Mouse (Mus musculus): ENCODE results near the gene Bach1.

The Bach1 gene

GRCm38 (mm10) chr16:87661636-87662035 lies 37.1 kb upstream of the Bach1 start:
- Histone ChIP-seq H3K9me3 (ENCODE audit: low read length) (no peaks in the 10 kb centered on the region), H3K27me3 (ENCODE audit: insufficient read depth, low read length) (peaks cover 18% of the 10 kb centered on the region), H3K4me1 (replicated peaks; ENCODE audit: low read depth, low read length) (peaks cover 6% of the 10 kb centered on the region), H3K36me3 (ENCODE audit: insufficient read depth, low read length) (no peaks in the 10 kb centered on the region), H3K4me3 (replicated peaks; ENCODE audit: low read length) (no peak overlapping the region)
- TF ChIP-seq NANOG (IDR thresholded peaks at IDR 0.05; ENCODE audit: borderline replicate concordance, low read length) (no peak), POU5F1 (IDR thresholded peaks at IDR 0.05; ENCODE audit: borderline replicate concordance, low read length) (no peak), CTCF (conservative IDR thresholded peaks at IDR 0.05; ENCODE audit: low read length) (no peak)

GRCm38 (mm10) chr16:87662528-87662927 lies 36.2 kb upstream of the Bach1 start:
- Histone ChIP-seq H3K9me3 (ENCODE audit: low read length) (no peaks in the 10 kb centered on the region), H3K36me3 (ENCODE audit: insufficient read depth, low read length) (no peaks in the 10 kb centered on the region), H3K27me3 (ENCODE audit: insufficient read depth, low read length) (peaks cover 16% of the 10 kb centered on the region), H3K4me1 (replicated peaks; ENCODE audit: low read depth, low read length) (peaks cover 6% of the 10 kb centered on the region), H3K4me3 (replicated peaks; ENCODE audit: low read length) (no peak overlapping the region)
- TF ChIP-seq NANOG (IDR thresholded peaks at IDR 0.05; ENCODE audit: borderline replicate concordance, low read length): no peak
- no peak for TF ChIP-seq POU5F1 (IDR thresholded peaks at IDR 0.05; ENCODE audit: borderline replicate concordance, low read length)
- no peak for TF ChIP-seq CTCF (conservative IDR thresholded peaks at IDR 0.05; ENCODE audit: low read length)

GRCm38 (mm10) chr16:87663890-87664289 lies 34.9 kb upstream of the Bach1 start:
- no peaks in the 10 kb centered on the region for H3K9me3 ChIP-seq (ENCODE audit: low read length)
- no peak overlapping the region for H3K4me3 ChIP-seq (replicated peaks; ENCODE audit: low read length)
- H3K36me3 ChIP-seq (ENCODE audit: insufficient read depth, low read length): no peaks in the 10 kb centered on the region
- TF ChIP-seq NANOG (IDR thresholded peaks at IDR 0.05; ENCODE audit: borderline replicate concordance, low read length) (no peak), POU5F1 (IDR thresholded peaks at IDR 0.05; ENCODE audit: borderline replicate concordance, low read length) (no peak), CTCF (conservative IDR thresholded peaks at IDR 0.05; ENCODE audit: low read length) (no peak)
- H3K4me1 ChIP-seq (replicated peaks; ENCODE audit: low read depth, low read length): peaks cover 6% of the 10 kb centered on the region
- H3K27me3 ChIP-seq (ENCODE audit: insufficient read depth, low read length): peaks cover 12% of the 10 kb centered on the region

- TF ChIP-seq POU5F1 (IDR thresholded peaks at IDR 0.05; ENCODE audit: borderline replicate concordance, low read length) (no peak), CTCF (conservative IDR thresholded peaks at IDR 0.05; ENCODE audit: low read length) (no peak), NANOG (IDR thresholded peaks at IDR 0.05; ENCODE audit: borderline replicate concordance, low read length) (no peak)
- no peaks in the 10 kb centered on the region for H3K9me3 ChIP-seq (ENCODE audit: low read length)
Observed at GRCm38 (mm10) chr16:87665246-87665645, 33.5 kb upstream of the Bach1 start.

GRCm38 (mm10) chr16:87665752-87666619 lies 32.8 kb upstream of the Bach1 start:
- H3K4me3 ChIP-seq (replicated peaks; ENCODE audit: low read length): no peak overlapping the region
- H3K27me3 ChIP-seq (ENCODE audit: insufficient read depth, low read length): peaks cover 11% of the 10 kb centered on the region
- peaks cover 6% of the 10 kb centered on the region for H3K4me1 ChIP-seq (replicated peaks; ENCODE audit: low read depth, low read length)
- no peaks in the 10 kb centered on the region for H3K36me3 ChIP-seq (ENCODE audit: insufficient read depth, low read length)
- TF ChIP-seq POU5F1 (IDR thresholded peaks at IDR 0.05; ENCODE audit: borderline replicate concordance, low read length): no peak
- TF ChIP-seq CTCF (conservative IDR thresholded peaks at IDR 0.05; ENCODE audit: low read length): no peak
- no peak for TF ChIP-seq NANOG (IDR thresholded peaks at IDR 0.05; ENCODE audit: borderline replicate concordance, low read length)
- no peaks in the 10 kb centered on the region for H3K9me3 ChIP-seq (ENCODE audit: low read length)

More at GRCm38 (mm10) chr16:87665246-87665645, 33.5 kb upstream of the Bach1 start:
- Histone ChIP-seq H3K27me3 (ENCODE audit: insufficient read depth, low read length) (peaks cover 12% of the 10 kb centered on the region), H3K4me1 (replicated peaks; ENCODE audit: low read depth, low read length) (peaks cover 6% of the 10 kb centered on the region), H3K4me3 (replicated peaks; ENCODE audit: low read length) (no peak overlapping the region), H3K36me3 (ENCODE audit: insufficient read depth, low read length) (no peaks in the 10 kb centered on the region)

- Histone ChIP-seq H3K36me3 (ENCODE audit: insufficient read depth, low read length) (no peaks in the 10 kb centered on the region), H3K9me3 (ENCODE audit: low read length) (no peaks in the 10 kb centered on the region)
- TF ChIP-seq CTCF (conservative IDR thresholded peaks at IDR 0.05; ENCODE audit: low read length) (no peak), NANOG (IDR thresholded peaks at IDR 0.05; ENCODE audit: borderline replicate concordance, low read length) (no peak), POU5F1 (IDR thresholded peaks at IDR 0.05; ENCODE audit: borderline replicate concordance, low read length) (no peak)
Observed at GRCm38 (mm10) chr16:87666620-87667004, 32.1 kb upstream of the Bach1 start.

GRCm38 (mm10) chr16:87668002-87668401 lies 30.7 kb upstream of the Bach1 start:
- TF ChIP-seq CTCF (conservative IDR thresholded peaks at IDR 0.05; ENCODE audit: low read length) (no peak), POU5F1 (IDR thresholded peaks at IDR 0.05; ENCODE audit: borderline replicate concordance, low read length) (no peak), NANOG (IDR thresholded peaks at IDR 0.05; ENCODE audit: borderline replicate concordance, low read length) (no peak)
- Histone ChIP-seq H3K4me3 (replicated peaks; ENCODE audit: low read length) (no peak overlapping the region), H3K9me3 (ENCODE audit: low read length) (no peaks in the 10 kb centered on the region), H3K36me3 (ENCODE audit: insufficient read depth, low read length) (no peaks in the 10 kb centered on the region), H3K27me3 (ENCODE audit: insufficient read depth, low read length) (peaks cover 6% of the 10 kb centered on the region), H3K4me1 (replicated peaks; ENCODE audit: low read depth, low read length) (no peaks in the 10 kb centered on the region)

More at GRCm38 (mm10) chr16:87666620-87667004, 32.1 kb upstream of the Bach1 start:
- peaks cover 6% of the 10 kb centered on the region for H3K27me3 ChIP-seq (ENCODE audit: insufficient read depth, low read length)
- H3K4me3 ChIP-seq (replicated peaks; ENCODE audit: low read length): no peak overlapping the region
- H3K4me1 ChIP-seq (replicated peaks; ENCODE audit: low read depth, low read length): no peaks in the 10 kb centered on the region

GRCm38 (mm10) chr16:87670091-87670820 lies 28.5 kb upstream of the Bach1 start:
- TF ChIP-seq POU5F1 (IDR thresholded peaks at IDR 0.05; ENCODE audit: borderline replicate concordance, low read length): no peak
- TF ChIP-seq NANOG (IDR thresholded peaks at IDR 0.05; ENCODE audit: borderline replicate concordance, low read length): no peak
- TF ChIP-seq CTCF (conservative IDR thresholded peaks at IDR 0.05; ENCODE audit: low read length): no peak
- Histone ChIP-seq H3K9me3 (ENCODE audit: low read length) (no peaks in the 10 kb centered on the region), H3K36me3 (ENCODE audit: insufficient read depth, low read length) (no peaks in the 10 kb centered on the region), H3K4me1 (replicated peaks; ENCODE audit: low read depth, low read length) (no peaks in the 10 kb centered on the region), H3K27me3 (ENCODE audit: insufficient read depth, low read length) (peaks cover 6% of the 10 kb centered on the region), H3K4me3 (replicated peaks; ENCODE audit: low read length) (no peak overlapping the region)

Measured in E14TG2a.4 (cell line).